ENCODE assay signal across 16 mouse cellular contexts in genomic region chr2:151772169-151772568, GRCm38 (mm10).
"Had no signal": no experiment of that assay in that cellular context is flagged by ENCODE, and none has a peak within 500 bp of the region (broad histone marks: within the 10 kb centered on the region; RNA-seq: fewer than 3 reads in every experiment).

No protein-coding gene starts in this region.

- H3K36me3 ChIP-seq: midbrain, embryonic 10.5 days; midbrain, embryonic 12.5 days; neural tube, embryonic 13.5 days; neural tube, embryonic 15.5 days had no signal

- H3K27me3 ChIP-seq: midbrain, embryonic 12.5 days; neural tube, embryonic 13.5 days; neural tube, embryonic 15.5 days had no signal

- H3K9me3 ChIP-seq: midbrain, embryonic 10.5 days; midbrain, embryonic 12.5 days; neural tube, embryonic 13.5 days; neural tube, embryonic 15.5 days had no signal

- DNase-seq: lung, adult 2 months; lung, postnatal 14 days; midbrain, embryonic 14.5 days; retina, postnatal 1 day; right cerebral cortex, adult 18-20 months; right cerebral cortex, postnatal 25 days; right cerebral cortex, postnatal 4 days; spleen, adult 18-20 months; thymus, adult 18-20 months; thymus, postnatal 14 days; thymus, postnatal 36 days had no signal

- H3K27ac ChIP-seq: midbrain, embryonic 10.5 days; midbrain, embryonic 12.5 days; neural tube, embryonic 13.5 days; neural tube, embryonic 15.5 days had no signal

- H3K4me1 ChIP-seq: midbrain, embryonic 12.5 days; neural tube, embryonic 15.5 days had no signal

- H3K4me3 ChIP-seq: midbrain, embryonic 10.5 days; midbrain, embryonic 12.5 days; myocyte; neural tube, embryonic 13.5 days; neural tube, embryonic 15.5 days had no signal
